Mouse (Mus musculus): ENCODE measurements around the gene Rbfox2.

GRCm38 (mm10) chr15:77029331-77029991 is 277.3 kb downstream of the Rbfox2 start:
- TF ChIP-seq CTCF (IDR thresholded peaks at IDR 0.05; ENCODE audit: borderline replicate concordance, insufficient read depth, low read length) (peak; percentile 87; the same call in 1 of the 2 replicates), POLR2A (IDR thresholded peaks at IDR 0.05; ENCODE audit: low read depth, low read length) (peak; percentile 35; the same call in 1 of the 2 replicates)
